Mouse (Mus musculus) T-cell, adult 2 months (primary cell): Measurements from ENCODE around the gene Lyst.
"Not testable (repeated sequence)": the region's sequence is repeated elsewhere in the genome, so short reads cannot be mapped to it uniquely, and the experiment has no call there.

Experiments used
- DNase-seq: peaks from one replicate; pipeline ENCODE4 v3.0.0; 2022; ENCODE audit warnings: low spot score

Gene Lyst

GRCm38 (mm10) chr13:13590048-13591011 is at the start of gene Lyst:
TSS of gene Lyst (plus strand) at chr13:13590397.
- DNase-seq, result peak; percentile 97

GRCm38 (mm10) chr13:13543073-13543472 is 47.1 kb upstream of the Lyst start:
- not testable (repeated sequence) for DNase-seq

GRCm38 (mm10) chr13:13546792-13547191 is 43.4 kb upstream of the Lyst start:
- DNase-seq, result no peak

GRCm38 (mm10) chr13:13547889-13548288 is 42.3 kb upstream of the Lyst start:
- DNase-seq, result no peak

GRCm38 (mm10) chr13:13548431-13549190 is 41.6 kb upstream of the Lyst start:
- DNase-seq, result no peak

- no peak for DNase-seq
Measured at GRCm38 (mm10) chr13:13549687-13550660, 40.2 kb upstream of the Lyst start.

GRCm38 (mm10) chr13:13552020-13552419 is 38.2 kb upstream of the Lyst start:
- no peak for DNase-seq

- DNase-seq, result no peak
Measured at GRCm38 (mm10) chr13:13553660-13554059, 36.5 kb upstream of the Lyst start.

GRCm38 (mm10) chr13:13555196-13555595 is 35.0 kb upstream of the Lyst start:
- no peak for DNase-seq

- no peak for DNase-seq
Measured at GRCm38 (mm10) chr13:13557001-13557743, 33.0 kb upstream of the Lyst start.

GRCm38 (mm10) chr13:13558251-13558650 is 31.9 kb upstream of the Lyst start:
- no peak for DNase-seq

GRCm38 (mm10) chr13:13558900-13559299 is 31.3 kb upstream of the Lyst start:
- DNase-seq, result peak; percentile 25

GRCm38 (mm10) chr13:13562571-13562970 is 27.6 kb upstream of the Lyst start:
- DNase-seq, result no peak

GRCm38 (mm10) chr13:13564116-13564515 is 26.1 kb upstream of the Lyst start:
- no peak for DNase-seq

- DNase-seq, result peak; percentile 93
Measured at GRCm38 (mm10) chr13:13564541-13564940, 25.7 kb upstream of the Lyst start.

GRCm38 (mm10) chr13:13567640-13568039 is 22.6 kb upstream of the Lyst start:
- no peak for DNase-seq

- no peak for DNase-seq
Measured at GRCm38 (mm10) chr13:13568824-13569223, 21.4 kb upstream of the Lyst start.

- DNase-seq, result no peak
Measured at GRCm38 (mm10) chr13:13569603-13570002, 20.6 kb upstream of the Lyst start.

GRCm38 (mm10) chr13:13572060-13572835 is 17.9 kb upstream of the Lyst start:
- peak; percentile 69 for DNase-seq

GRCm38 (mm10) chr13:13572941-13573340 is 17.3 kb upstream of the Lyst start:
- no peak for DNase-seq
